Mouse (Mus musculus) spleen, postnatal 10 days (tissue): ENCODE measurements around the gene Cacng8.

Experiments used
- DNase-seq, 2 experiments: peaks; one replicate each; pipeline ENCODE4 v3.0.0; 2021 to 2022; ENCODE audit warnings: low spot score in 2 of 2

Gene Cacng8

DNA sequence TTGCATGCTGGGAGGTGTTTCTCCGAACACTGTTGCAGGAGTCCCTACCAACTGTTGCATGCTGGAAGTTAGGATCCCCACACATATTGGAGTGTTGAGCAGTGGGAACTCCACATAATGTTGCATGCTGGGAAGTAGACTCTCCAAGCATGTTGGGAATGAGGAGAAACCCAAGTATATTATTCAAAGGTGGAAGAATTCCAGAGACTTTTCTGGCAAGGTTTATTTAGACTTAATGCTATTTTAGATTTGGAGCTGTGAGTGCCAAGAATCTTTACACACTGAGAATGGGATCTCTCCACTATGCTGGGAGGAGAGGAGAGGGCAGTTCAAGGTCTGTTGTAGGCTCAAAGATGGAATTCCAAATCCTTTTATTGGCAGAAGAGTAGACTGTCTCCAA, 41.6 kb downstream of the Cacng8 start:
- DNase-seq: no peak

DNA sequence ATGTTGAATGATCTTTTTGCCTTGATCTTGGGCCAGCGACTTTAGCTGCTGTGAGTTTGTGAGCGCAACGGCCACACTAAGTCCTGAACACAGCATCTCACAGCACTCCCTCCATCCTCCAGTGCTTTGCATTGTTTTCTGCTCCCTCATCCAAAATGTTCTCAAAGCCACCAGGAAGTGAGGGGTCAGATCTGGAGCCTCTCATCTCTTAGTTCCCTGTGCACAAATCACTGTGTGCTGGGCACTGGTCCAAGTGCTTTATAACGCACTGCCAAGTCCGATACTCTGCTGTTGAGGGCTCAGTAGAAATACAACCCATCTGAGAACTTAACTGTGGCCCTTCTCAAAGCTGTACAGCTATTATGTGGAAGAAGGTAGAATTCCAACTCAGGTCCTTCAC, 47.5 kb downstream of the Cacng8 start:
- DNase-seq: no peak

DNA sequence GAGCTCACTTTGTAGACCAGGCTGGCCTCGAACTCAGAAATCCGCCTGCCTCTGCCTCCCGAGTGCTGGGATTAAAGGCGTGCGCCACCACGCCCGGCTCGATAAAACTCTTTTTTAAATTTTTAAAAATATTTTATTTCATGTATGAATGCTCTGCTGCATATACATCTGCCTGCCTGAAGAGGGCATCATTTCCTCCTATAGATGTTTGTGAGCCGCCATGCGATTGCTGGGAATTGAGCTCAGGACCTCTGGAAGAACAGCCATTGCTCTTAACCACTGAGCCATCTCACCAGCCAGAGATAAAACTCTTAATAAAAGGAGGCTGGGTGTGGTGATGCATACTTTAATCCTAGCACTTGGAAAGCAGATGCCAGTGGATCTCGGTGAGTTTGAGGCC, 49.5 kb downstream of the Cacng8 start:
- no peak for DNase-seq

DNA sequence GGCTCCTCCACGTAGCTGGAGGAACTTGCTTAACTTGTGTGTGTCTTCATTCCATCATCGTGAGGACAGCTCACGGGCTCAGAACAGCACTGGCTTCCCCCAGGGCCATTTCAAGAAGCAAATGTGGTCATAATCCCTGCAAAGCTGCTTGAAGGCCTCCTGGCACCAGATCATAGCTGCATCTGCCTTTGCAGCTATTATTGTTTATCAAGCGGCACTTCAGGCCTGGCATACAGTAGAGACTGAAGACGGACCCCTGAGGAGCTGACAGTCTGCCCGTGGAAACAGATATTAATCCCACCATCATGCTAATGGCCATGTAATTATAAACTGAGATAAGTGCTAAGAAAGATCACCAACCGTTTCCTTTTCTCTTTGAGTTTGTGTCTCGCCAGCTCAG, 50.0 kb downstream of the Cacng8 start:
- DNase-seq: no peak

DNA sequence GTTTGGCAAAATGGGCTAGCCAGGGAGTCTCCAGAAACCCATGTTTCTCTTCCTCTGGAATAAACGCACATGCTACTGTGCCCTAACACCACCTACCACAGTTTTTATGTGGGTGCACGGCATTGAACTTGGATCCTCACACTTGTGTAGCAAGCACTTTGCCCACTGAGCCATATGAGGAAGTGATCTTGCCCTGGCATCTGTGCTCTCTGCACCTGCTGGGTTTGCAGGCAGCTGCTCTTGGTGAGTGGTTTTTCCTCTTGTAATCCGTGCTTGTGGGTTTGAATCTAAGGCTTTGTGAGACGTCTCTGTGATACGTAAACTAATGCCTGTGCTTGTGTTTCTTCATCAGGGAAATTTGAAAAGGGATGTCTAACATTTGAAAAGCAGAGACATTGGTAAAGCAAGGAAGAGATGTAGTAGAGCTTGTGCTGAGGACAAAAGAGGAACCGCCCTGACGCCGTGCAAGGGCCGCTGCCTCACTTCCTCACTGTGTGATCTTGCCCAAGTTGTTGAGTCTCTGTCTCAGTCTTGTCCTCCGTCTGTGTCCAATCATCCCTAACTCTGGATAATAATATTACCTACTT, 52.1 kb downstream of the Cacng8 start:
- DNase-seq: peak; percentile 7 to 58

DNA sequence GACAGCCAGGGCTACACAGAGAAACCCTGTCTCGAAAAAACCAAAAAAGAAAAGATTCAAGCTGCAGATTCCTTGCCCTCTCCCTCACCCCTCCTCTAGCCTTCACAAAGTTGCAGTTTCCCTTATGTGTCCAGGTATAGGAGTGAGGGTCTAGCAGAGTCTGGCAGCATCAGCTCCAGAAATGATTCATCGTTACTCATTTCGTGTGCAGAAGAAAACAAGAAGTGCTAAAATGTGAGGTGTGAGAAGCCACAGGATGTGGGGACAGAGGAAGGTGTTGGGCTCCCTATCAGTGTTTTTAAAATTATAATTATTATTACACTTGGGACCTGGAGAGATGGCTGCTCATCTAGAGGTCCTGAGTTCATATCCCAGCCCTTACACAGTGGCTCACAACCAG, 54.2 kb downstream of the Cacng8 start:
- DNase-seq: no peak

DNA sequence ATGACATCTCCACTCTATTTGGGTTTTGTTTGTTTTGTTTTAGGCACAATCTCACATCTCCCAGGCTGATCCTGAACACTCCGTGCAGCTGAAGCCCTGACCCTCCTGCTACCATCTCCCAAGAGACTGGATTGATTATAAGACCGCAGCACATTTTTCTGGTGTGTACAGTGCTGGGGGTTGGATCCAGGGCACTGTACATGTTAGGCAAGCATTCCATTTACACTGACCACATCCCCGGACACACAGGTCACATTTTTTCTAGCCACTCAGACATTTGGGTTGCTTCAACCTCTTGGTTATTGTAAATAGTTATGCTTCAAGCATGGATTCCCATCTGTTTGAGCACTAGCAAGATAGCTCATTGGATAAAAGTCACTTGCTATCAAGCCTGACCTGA, 56.1 kb downstream of the Cacng8 start:
- DNase-seq: no peak

DNA sequence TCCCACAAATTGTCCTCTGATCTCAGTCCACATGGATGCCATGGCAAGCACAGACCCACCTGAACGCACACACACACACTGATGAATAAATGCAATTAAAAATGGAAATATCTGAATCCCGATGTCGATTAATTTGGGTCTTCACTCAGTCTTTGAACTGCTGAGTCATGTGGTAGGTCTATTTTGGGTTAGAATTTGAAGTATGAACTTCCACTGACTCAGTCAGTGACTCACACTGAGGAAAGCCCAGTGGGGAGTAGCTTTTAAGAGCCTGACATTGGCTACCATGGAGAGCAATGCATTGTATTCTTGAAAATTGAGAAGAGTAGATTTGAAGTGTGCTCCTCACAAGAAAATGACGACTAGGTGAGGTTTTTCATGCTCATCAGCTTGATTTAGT, 56.5 kb downstream of the Cacng8 start:
- DNase-seq: no peak

DNA sequence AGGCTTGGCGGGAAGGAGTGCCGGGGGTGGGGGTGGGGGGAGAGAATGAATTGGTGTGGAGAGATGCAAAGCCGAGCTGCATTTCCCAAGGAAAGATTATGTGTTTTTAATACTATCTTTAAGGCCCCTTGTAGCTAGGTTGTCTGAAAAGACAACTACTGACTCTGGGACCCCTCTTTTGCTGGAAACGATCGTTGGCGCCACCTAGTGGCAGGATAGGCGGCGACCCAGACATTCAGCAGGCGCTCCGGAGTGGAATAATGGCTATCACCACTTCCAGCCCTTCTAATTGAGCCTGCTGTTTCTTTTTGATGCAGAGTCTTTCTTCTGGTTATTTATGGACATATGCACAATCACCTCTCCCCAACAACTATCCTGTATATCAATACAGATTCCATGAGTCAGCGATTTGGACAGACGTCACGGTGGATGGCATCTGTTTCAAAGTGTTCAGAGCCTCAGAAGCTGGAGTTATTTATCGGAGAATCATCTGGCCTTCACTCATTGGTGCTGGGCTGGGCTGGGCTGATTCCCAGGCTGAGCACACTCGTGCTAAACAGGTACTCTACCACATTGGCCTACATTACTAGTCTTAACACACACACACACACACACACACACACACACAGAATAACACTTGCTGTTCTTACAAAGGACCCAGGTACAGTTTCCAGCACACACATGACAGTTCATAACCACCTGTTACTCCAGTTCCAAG, 58.4 kb downstream of the Cacng8 start:
- DNase-seq: peak; percentile 48 to 81

DNA sequence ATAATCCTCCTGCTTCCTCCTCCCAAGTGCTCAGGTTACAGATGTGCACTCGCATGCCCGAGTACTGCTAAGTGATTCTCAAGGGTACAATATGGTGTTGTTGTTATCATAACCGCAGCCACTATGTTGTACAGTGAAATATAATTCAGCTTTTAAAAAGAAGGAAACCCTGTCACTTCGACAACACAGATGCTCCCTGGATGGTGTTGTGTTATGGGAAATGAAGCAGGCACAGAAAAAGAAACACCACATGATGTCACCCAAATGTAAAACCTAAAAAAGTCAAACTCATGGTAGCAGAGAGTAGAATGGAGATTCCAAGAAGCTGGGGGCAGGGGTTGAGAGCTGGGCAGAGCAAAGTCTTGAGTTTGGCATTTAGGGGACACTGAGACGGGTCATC, 60.2 kb downstream of the Cacng8 start:
- DNase-seq: no peak

DNA sequence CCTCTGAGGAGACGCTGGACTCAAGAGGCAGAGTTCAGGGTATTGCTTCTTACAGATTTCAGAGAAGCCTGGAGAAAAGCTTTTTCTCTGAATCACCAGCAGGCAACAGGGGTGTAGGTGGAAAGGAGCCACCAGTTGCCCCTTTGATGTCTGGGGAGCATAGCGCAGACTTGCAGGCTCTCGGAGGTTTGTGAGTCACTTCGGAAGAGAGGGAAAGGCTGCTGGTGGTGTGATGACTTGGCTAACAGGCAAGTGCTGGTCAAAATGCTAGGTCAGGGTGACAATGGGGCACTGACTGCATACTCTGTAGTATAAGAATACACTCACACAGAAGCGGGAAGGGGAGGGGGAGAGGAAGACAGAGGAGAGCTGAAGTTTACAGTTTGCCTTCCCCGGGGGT, 60.7 kb downstream of the Cacng8 start:
- DNase-seq: no peak

DNA sequence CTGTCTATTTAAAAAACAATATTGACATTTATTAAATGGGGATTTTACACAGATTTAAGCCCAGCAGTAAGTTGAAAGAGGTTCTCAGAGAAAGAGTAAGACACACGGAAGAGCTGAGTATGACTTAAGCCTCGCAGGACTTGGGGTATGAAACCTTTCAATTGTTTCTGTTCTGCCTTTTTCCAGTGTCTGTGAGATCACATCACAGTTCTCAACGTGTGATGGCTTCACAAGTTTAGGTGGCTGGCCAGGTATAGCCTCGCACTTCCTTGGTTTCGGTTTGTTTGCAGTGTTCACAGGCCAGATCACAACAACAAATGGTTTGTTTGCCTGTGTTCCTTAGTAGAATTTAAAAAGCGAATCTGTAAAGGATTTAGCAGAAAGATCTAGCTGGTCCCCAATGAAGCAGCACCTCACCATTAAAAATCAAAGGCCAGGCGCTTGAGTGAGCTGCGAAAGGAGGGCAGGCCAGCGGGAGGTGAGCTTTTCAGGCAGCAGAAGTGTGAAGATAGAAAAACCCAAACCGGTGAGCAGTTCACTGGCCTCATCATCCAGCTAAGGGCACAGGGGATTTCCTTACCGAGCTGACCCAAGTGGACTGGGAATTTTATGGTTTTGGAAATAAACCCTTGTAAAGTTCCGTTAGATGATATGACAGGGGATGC, 62.5 kb downstream of the Cacng8 start:
- no peak for DNase-seq

DNA sequence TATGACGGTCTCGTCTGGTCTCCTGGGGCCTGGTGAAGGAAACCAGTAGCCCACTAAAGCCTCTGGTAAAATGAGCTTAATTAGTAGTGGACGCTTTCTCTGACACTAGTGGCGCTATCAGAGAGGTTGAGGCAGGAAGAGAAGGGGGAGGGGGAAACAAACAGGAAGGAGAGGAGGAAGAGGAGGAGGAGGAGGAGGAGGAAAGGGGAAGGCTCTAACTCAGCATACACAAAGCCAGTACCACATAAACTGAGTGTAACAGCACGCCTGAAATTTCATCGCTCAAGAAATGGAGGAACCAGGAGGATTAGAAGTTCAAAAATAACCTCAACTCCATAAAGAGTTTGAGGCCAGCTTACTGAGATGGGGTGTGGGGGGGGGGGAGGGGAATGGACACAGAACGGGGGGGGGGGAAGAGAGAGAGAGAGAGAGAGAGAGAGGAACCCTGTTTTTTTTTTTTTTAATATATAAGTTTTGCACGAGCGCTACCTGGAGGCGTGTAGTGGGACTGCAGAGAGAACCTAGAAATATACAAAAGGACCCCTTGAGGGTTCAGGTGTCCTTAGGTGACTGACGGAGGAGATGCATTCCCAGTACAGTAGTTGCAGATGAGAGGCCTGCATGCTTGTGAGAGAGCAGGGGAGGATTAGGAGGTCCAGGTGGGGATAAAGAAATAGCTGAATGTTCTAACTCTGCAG, 63.2 kb downstream of the Cacng8 start:
- DNase-seq: no peak

DNA sequence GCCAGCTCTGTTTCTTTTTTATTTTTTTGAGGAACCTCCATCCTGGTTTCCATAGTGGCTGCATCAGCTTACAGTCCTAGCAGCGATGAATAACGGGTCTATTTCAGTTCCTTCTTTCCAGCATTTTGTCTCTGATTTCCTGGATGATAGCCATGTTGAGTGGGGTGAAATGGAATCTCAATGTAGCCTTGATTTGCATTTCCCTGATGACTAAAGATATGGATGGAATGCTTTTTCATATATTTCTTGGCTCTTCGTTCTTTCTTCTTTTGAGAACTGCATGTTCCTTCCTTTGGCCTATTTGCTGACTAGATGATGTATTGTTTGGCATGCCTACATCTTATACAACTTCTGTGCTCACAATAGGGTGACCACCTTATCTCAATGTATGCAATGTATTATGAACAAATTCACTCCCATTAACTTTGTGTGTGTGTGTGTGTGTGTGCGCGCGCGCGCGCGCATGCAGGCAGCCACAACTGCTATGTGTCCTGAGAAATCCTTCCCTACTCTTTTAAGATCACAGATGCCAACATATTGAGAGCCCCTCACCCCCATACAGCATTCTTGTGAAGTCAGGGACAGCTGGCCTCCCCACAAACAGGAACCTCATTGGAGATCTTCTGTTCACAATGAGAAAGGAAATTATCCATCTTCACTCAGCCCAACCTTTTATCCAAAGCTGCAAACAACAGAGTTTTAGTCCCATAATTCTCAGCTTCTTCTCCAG, 66.8 kb downstream of the Cacng8 start:
- no peak for DNase-seq

DNA sequence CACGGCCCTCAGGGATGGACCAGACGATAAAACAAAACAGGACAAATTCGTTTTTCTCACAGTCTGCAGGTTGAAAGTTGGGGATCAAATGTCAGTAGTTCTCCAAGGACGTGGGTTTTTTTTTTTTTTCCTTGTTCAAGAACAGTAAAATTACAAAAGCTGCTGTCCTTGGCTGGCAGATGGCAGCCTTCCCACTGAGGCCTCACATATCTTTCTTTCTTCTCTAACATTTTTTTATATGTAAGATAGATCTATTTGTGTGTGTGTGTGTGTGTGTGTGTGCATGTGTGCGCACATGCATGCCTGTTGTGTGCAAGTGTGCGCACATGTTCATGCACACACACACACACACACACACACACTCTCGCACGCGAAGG, 67.3 kb downstream of the Cacng8 start:
- DNase-seq: no peak

DNA sequence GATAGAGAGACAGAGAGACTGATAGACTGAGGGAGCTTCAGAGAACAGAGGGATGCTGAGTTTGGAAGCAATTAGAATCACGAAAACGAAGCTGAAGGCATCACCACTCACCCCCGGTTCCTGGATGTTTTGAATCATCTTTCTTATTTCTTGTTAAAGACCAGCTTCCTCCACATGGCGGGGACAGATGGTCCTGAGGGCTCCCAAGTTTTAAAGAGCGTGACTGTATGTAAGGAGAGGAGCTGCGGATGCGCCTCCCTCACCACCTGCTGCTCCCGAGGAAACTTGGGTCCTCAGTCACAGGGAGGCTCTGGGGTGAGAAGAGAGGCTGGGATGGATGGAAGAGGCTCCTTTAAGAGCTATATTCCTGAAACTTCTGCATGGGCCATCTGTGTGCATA, 69.8 kb downstream of the Cacng8 start:
- no peak for DNase-seq

DNA sequence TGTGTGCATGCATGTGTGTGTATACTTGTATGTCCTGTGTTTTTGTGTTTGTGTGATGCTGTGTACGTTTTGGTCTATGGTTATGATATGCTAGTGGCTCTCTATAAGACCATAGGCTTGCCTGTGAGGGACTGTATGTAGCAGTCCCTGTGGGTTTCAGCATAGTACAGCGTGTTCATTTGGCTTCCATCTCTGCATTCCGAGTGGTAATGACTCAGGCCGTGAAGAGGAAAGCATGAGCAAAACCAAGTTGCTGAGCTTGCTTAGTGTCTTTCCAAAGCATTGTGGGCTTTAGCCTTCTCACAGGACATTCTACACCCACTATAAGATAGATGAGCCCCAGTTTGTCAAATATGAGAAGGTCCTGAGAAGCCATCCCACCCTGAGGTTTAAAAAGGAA, 72.8 kb downstream of the Cacng8 start:
- DNase-seq: no peak
